Mouse (Mus musculus) liver, postnatal 0 days (tissue): Measurements from ENCODE around the gene Mettl14.

Experiments used
- CTCF ChIP-seq: sonication (generic); IDR thresholded peaks from 2 replicates; pipeline ENCODE4 v1.5.1; 2016; ENCODE audit warnings: antibody characterized with exemption, low read depth
- EP300 ChIP-seq: IDR thresholded peaks from 2 replicates; pipeline ENCODE4 v1.6.1; 2016; ENCODE audit warnings: antibody characterized with exemption, low read depth, mild to moderate bottlenecking

- no peak for TF ChIP-seq CTCF
- TF ChIP-seq EP300, result no peak
Observed at GRCm38 (mm10) chr3:123385486-123386156, at the start of gene Mettl14.
